ENCODE assay signal across 12 mouse cellular contexts in the genomic region with DNA sequence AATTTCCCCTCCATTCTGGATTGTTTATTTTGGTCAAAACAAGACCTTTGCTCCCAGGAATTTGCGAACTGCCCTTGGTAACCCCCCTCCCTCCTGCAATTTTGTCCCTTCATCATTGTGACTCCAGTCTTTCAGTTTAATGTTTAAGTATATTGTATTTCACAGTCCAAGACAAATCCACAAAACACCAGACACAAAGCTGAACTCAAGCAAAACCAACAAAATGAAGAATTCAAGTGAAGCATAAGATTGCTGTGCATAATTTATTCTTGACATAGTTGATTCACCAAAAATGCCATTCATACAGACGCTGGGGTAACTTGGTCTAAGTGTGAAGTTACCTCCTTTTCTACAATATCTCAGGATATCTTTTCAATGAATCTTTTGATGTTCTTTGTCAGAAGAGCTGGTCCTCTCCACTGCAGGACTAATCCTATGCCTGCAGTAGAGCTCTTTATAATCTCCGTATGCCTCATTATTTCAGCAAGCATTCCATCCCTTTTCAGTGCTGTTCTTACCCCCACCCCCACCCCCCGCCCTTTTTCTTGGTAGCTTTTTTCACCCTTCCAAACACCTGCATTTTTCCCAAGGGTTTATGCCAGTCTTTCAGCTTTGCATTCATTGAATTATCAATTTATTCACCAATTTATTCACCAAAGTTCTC.
DNase-seq lines count a peak whose midpoint lies in the region; ATAC-seq lines count a peak whose summit lies in the region.
"Had no signal": no experiment of that assay in that cellular context is flagged by ENCODE, and none has a peak within 500 bp of the region (broad histone marks: within the 10 kb centered on the region; RNA-seq: fewer than 3 reads in every experiment).

No protein-coding gene starts in this region.

- DNase-seq in kidney, postnatal 14 days, result peak; percentile 4
- DNase-seq in kidney, postnatal 4 days, result no peak
- DNase-seq in forebrain, embryonic 11.5 days (ENCODE audit: low spot score), result peak; percentile 58
- DNase-seq in right cerebral cortex, postnatal 4 days, result no peak
- no peak for DNase-seq in MN1 (ENCODE audit: low spot score)
- DNase-seq: adrenal gland, postnatal 10 days; lung, adult 2 months; thymus, postnatal 14 days had no signal

- no peaks in the 10 kb centered on the region for H3K27me3 ChIP-seq in forebrain, embryonic 11.5 days (ENCODE audit: control insufficient read depth, insufficient read depth, low read length)
- no peaks in the 10 kb centered on the region for H3K27me3 ChIP-seq in hindbrain, embryonic 16.5 days (replicated peaks; ENCODE audit: control insufficient read depth, insufficient read depth, low read length)
- H3K27me3 ChIP-seq in midbrain, embryonic 16.5 days (ENCODE audit: control insufficient read depth, insufficient read depth, low read depth, low read length), result no peaks in the 10 kb centered on the region
- no peaks in the 10 kb centered on the region for H3K27me3 ChIP-seq in intestine, embryonic 15.5 days (replicated peaks)

- no peaks in the 10 kb centered on the region for H3K36me3 ChIP-seq in forebrain, embryonic 11.5 days (ENCODE audit: control insufficient read depth, insufficient read depth, low read length)
- no peaks in the 10 kb centered on the region for H3K36me3 ChIP-seq in hindbrain, embryonic 16.5 days (ENCODE audit: control insufficient read depth, insufficient read depth, low read length)
- no peaks in the 10 kb centered on the region for H3K36me3 ChIP-seq in midbrain, embryonic 16.5 days (ENCODE audit: control insufficient read depth, insufficient read depth, low read length)
- H3K36me3 ChIP-seq in intestine, embryonic 15.5 days, result no peaks in the 10 kb centered on the region

- H3K4me2 ChIP-seq in forebrain, embryonic 11.5 days (ENCODE audit: low read depth, low read length, severe bottlenecking), result no peak overlapping the region
- no peak overlapping the region for H3K4me2 ChIP-seq in hindbrain, embryonic 16.5 days (ENCODE audit: low read length)
- H3K4me2 ChIP-seq in midbrain, embryonic 16.5 days (ENCODE audit: low read length), result no peak overlapping the region
- H3K4me2 ChIP-seq in intestine, embryonic 15.5 days (replicated peaks), result no peak overlapping the region

- 9% methylated on average over 4 of the region's 4 CpGs for WGBS in forebrain, embryonic 11.5 days
- 36% methylated on average over 4 of the region's 4 CpGs for WGBS in hindbrain, embryonic 16.5 days
- 13% methylated on average over 4 of the region's 4 CpGs for WGBS in midbrain, embryonic 16.5 days
- 53% methylated on average over 4 of the region's 4 CpGs for whole genome bisulfite sequencing in intestine, embryonic 15.5 days

- no peak overlapping the region; the same call in 1 of the 2 replicates for H3K9ac ChIP-seq in forebrain, embryonic 11.5 days (ENCODE audit: low read length)
- H3K9ac ChIP-seq in hindbrain, embryonic 16.5 days (ENCODE audit: low read depth, low read length), result no peak overlapping the region
- no peak overlapping the region for H3K9ac ChIP-seq in midbrain, embryonic 16.5 days (ENCODE audit: low read depth, low read length)
- H3K9ac ChIP-seq in intestine, embryonic 15.5 days, result no peak overlapping the region

- no peak overlapping the region for H3K4me3 ChIP-seq in forebrain, embryonic 11.5 days (ENCODE audit: low read depth, low read length)
- no peak overlapping the region for H3K4me3 ChIP-seq in hindbrain, embryonic 16.5 days (ENCODE audit: low read length)
- no peak overlapping the region for H3K4me3 ChIP-seq in midbrain, embryonic 16.5 days (ENCODE audit: low read depth, low read length)
- H3K4me3 ChIP-seq in intestine, embryonic 15.5 days (replicated peaks), result no peak overlapping the region
- H3K4me3 ChIP-seq: erythroblast, embryonic 14.5 days had no signal

- H3K9me3 ChIP-seq in forebrain, embryonic 11.5 days (ENCODE audit: control insufficient read depth, low read length), result no peaks in the 10 kb centered on the region
- H3K9me3 ChIP-seq in hindbrain, embryonic 16.5 days (ENCODE audit: control insufficient read depth, low read length), result no peaks in the 10 kb centered on the region
- no peaks in the 10 kb centered on the region for H3K9me3 ChIP-seq in midbrain, embryonic 16.5 days (replicated peaks; ENCODE audit: control insufficient read depth, low read length, poor library complexity, severe bottlenecking)
- no peaks in the 10 kb centered on the region for H3K9me3 ChIP-seq in intestine, embryonic 15.5 days

- peaks cover 9% of the 10 kb centered on the region for H3K4me1 ChIP-seq in forebrain, embryonic 11.5 days (replicated peaks; ENCODE audit: control insufficient read depth, insufficient read depth, low read length)
- no peaks in the 10 kb centered on the region for H3K4me1 ChIP-seq in hindbrain, embryonic 16.5 days (ENCODE audit: control insufficient read depth, insufficient read depth, low read depth, low read length)
- H3K4me1 ChIP-seq in midbrain, embryonic 16.5 days (ENCODE audit: control insufficient read depth, insufficient read depth, low read length), result peaks cover 6% of the 10 kb centered on the region
- no peaks in the 10 kb centered on the region for H3K4me1 ChIP-seq in intestine, embryonic 15.5 days (replicated peaks)

- H3K27ac ChIP-seq in forebrain, embryonic 11.5 days (ENCODE audit: low read depth, low read length), result peak overlapping the region; percentile 91
- no peak overlapping the region for H3K27ac ChIP-seq in hindbrain, embryonic 16.5 days (ENCODE audit: low read depth, low read length)
- peak overlapping the region; percentile 14; the same call in 1 of the 2 replicates for H3K27ac ChIP-seq in midbrain, embryonic 16.5 days (ENCODE audit: low read length)
- no peak overlapping the region for H3K27ac ChIP-seq in intestine, embryonic 15.5 days

- ATAC-seq in forebrain, embryonic 11.5 days (replicated peaks; ENCODE audit: low FRiP score), result peak; percentile 90
- 0 out of 2 replicates have a peak, but pooled peaks have one; percentile 30 for ATAC-seq in hindbrain, embryonic 16.5 days
- ATAC-seq in midbrain, embryonic 16.5 days, result peak; percentile 75
- ATAC-seq in intestine, embryonic 15.5 days, result no peak

Comparison
In these comparisons a context has a peak if more than half of its experiments do, and no peak if none do; other contexts are left out.
1. DNase-seq: peak in kidney, postnatal 14 days (single experiment) and forebrain, embryonic 11.5 days (single experiment); none in kidney, postnatal 4 days (0 of 2), right cerebral cortex, postnatal 4 days (single experiment) and MN1 (single experiment).
2. H3K27ac ChIP-seq: peak in forebrain, embryonic 11.5 days (single experiment) and midbrain, embryonic 16.5 days (single experiment); none in hindbrain, embryonic 16.5 days (single experiment) and intestine, embryonic 15.5 days (single experiment).